Comparison of ENCODE assay signal across 8 mouse cellular contexts in genomic region chr12:4840741-4841140, GRCm38 (mm10). TPM values are rescaled to one million over a fixed set of nuclear protein-coding genes. Genes with fewer than 3 reads are reported as not detected.
DNase-seq lines count a peak whose midpoint lies in the region; ATAC-seq and TF ChIP-seq lines count a peak whose summit lies in the region.

No protein-coding gene starts in this region.

- WGBS in forebrain, postnatal 0 days, result 2% methylated on average over 11 of the region's 11 CpGs
- WGBS in limb, embryonic 14.5 days, result under 1% methylated on average over 11 of the region's 11 CpGs
- 0% methylated on average over 11 of the region's 11 CpGs for WGBS in midbrain, postnatal 0 days

- TF ChIP-seq POLR2A in limb, embryonic 14.5 days (IDR thresholded peaks at IDR 0.05; ENCODE audit: borderline replicate concordance, extremely low read depth, insufficient read depth, insufficient read length), result no peak

- H3K27ac ChIP-seq in forebrain, postnatal 0 days (ENCODE audit: low read depth, low read length), result no peak overlapping the region
- H3K27ac ChIP-seq in limb, embryonic 14.5 days (replicated peaks; ENCODE audit: low read depth, low read length), result no peak overlapping the region
- no peak overlapping the region for H3K27ac ChIP-seq in midbrain, postnatal 0 days (ENCODE audit: low read depth, low read length)

- no peaks in the 10 kb centered on the region; the same call in 1 of the 2 replicates for H3K36me3 ChIP-seq in erythroblast, embryonic 14.5 days (ENCODE audit: control insufficient read depth)
- H3K36me3 ChIP-seq in forebrain, postnatal 0 days (ENCODE audit: insufficient read depth), result no peaks in the 10 kb centered on the region
- peaks cover 8% of the 10 kb centered on the region; the same call in 1 of the 2 replicates for H3K36me3 ChIP-seq in limb, embryonic 14.5 days (ENCODE audit: control insufficient read depth, insufficient read depth, low read length)
- H3K36me3 ChIP-seq in midbrain, postnatal 0 days (ENCODE audit: insufficient read depth, low read length), result 0 out of 2 replicates have a peak, but pooled peaks cover 2% of the 10 kb centered on the region

- no peak for ATAC-seq in erythroblast, adult 5-6 weeks (replicated peaks; ENCODE audit: low FRiP score, poor library complexity, severe bottlenecking)
- no peak for ATAC-seq in forebrain, postnatal 0 days
- ATAC-seq in limb, embryonic 14.5 days (ENCODE audit: low FRiP score, low read depth), result no peak
- no peak for ATAC-seq in midbrain, postnatal 0 days (ENCODE audit: low FRiP score)

- TF ChIP-seq CTCF in forebrain, postnatal 0 days (IDR thresholded peaks at IDR 0.05; ENCODE audit: low read depth), result no peak
- no peak for TF ChIP-seq CTCF in midbrain, postnatal 0 days (IDR thresholded peaks at IDR 0.05)

- H3K4me1 ChIP-seq in erythroblast, embryonic 14.5 days (ENCODE audit: control insufficient read depth), result peaks cover 44% of the 10 kb centered on the region
- no peaks in the 10 kb centered on the region for H3K4me1 ChIP-seq in forebrain, postnatal 0 days (ENCODE audit: insufficient read depth)
- peaks cover 10% of the 10 kb centered on the region for H3K4me1 ChIP-seq in limb, embryonic 14.5 days (ENCODE audit: control insufficient read depth, insufficient read depth, low read length)
- H3K4me1 ChIP-seq in midbrain, postnatal 0 days (ENCODE audit: insufficient read depth, low read length), result no peaks in the 10 kb centered on the region

- peak overlapping the region; percentile 69 for H3K4me3 ChIP-seq in erythroblast, embryonic 14.5 days (replicated peaks)
- peak overlapping the region; percentile 79 for H3K4me3 ChIP-seq in forebrain, postnatal 0 days (ENCODE audit: low read depth, low read length)
- H3K4me3 ChIP-seq in limb, embryonic 14.5 days (replicated peaks; ENCODE audit: low read length), result peak overlapping the region; percentile 55
- peak overlapping the region; percentile 89 for H3K4me3 ChIP-seq in midbrain, postnatal 0 days (ENCODE audit: low read depth, low read length)

- H3K9me3 ChIP-seq in erythroblast, embryonic 14.5 days (ENCODE audit: control insufficient read depth, low read length), result no peaks in the 10 kb centered on the region
- H3K9me3 ChIP-seq in forebrain, postnatal 0 days (ENCODE audit: low read length), result no peaks in the 10 kb centered on the region
- no peaks in the 10 kb centered on the region for H3K9me3 ChIP-seq in limb, embryonic 14.5 days (ENCODE audit: control insufficient read depth, low read length)
- H3K9me3 ChIP-seq in midbrain, postnatal 0 days (ENCODE audit: low read length), result no peaks in the 10 kb centered on the region

- peak overlapping the region; percentile 91 for H3K4me2 ChIP-seq in forebrain, postnatal 0 days (ENCODE audit: low read depth)
- peak overlapping the region; percentile 91 for H3K4me2 ChIP-seq in limb, embryonic 14.5 days (replicated peaks; ENCODE audit: low read depth, low read length, severe bottlenecking)
- H3K4me2 ChIP-seq in midbrain, postnatal 0 days (ENCODE audit: low read depth, low read length, poor library complexity, severe bottlenecking), result peak overlapping the region; percentile 90

- peak; percentile 4 for DNase-seq in Muller cell, postnatal 12 days (ENCODE audit: inconsistent ontology term)
- no peak for DNase-seq in forebrain, postnatal 0 days
- no peak for DNase-seq in limb, embryonic 14.5 days (ENCODE audit: low spot score)
- DNase-seq in midbrain, postnatal 0 days (ENCODE audit: low spot score), result no peak
- DNase-seq in spleen, postnatal 4 days (ENCODE audit: low spot score in 2 of 2), result no peak
- no peak for DNase-seq in B cell, adult 2 months

- peak overlapping the region; percentile 68 for H3K9ac ChIP-seq in forebrain, postnatal 0 days
- peak overlapping the region; percentile 70 for H3K9ac ChIP-seq in limb, embryonic 14.5 days (ENCODE audit: low read depth, low read length, severe bottlenecking)
- H3K9ac ChIP-seq in midbrain, postnatal 0 days (replicated peaks; ENCODE audit: low read length, poor library complexity, severe bottlenecking), result peak overlapping the region; percentile 83

- H3K27me3 ChIP-seq in erythroblast, embryonic 14.5 days (ENCODE audit: control insufficient read depth), result peaks cover 49% of the 10 kb centered on the region
- no peaks in the 10 kb centered on the region for H3K27me3 ChIP-seq in forebrain, postnatal 0 days (ENCODE audit: insufficient read depth, low read length)
- no peaks in the 10 kb centered on the region for H3K27me3 ChIP-seq in limb, embryonic 14.5 days (ENCODE audit: control insufficient read depth, insufficient read depth, low read length)
- H3K27me3 ChIP-seq in midbrain, postnatal 0 days (ENCODE audit: insufficient read depth, low read length), result no peaks in the 10 kb centered on the region

RNA-seq across cellular contexts. Expression of gene Fkbp1b, which starts 0.7 kb away (rescaled TPM):
- 0.04 TPM in 1 of 2 replicates, not detected in the other for polyA plus RNA-seq in erythroblast, embryonic 14.5 days (2012)
- total RNA-seq in erythroblast, adult 5-6 weeks (2015; ENCODE audit: low replicate concordance), result not detected in 2 replicates
- total RNA-seq in erythroblast, adult 5-6 weeks (2017; ENCODE audit: low replicate concordance), result 2.1 and 3.9 TPM in 2 replicates
- total RNA-seq in forebrain, postnatal 0 days (2014; rRNA removed), result 51.7 and 122 TPM in 2 replicates
- polyA plus RNA-seq in forebrain, postnatal 0 days (2015; fragmentation: Nextera tagmentation; extraction: Ambion mirVana), result 65.5 and 67.9 TPM in 2 replicates
- polyA plus RNA-seq in limb, embryonic 14.5 days (2012; rRNA removed), result 21.0 and 21.7 TPM in 2 replicates
- 16.4 and 18.2 TPM in 2 replicates for polyA plus RNA-seq in limb, embryonic 14.5 days (2014; fragmentation: Nextera tagmentation; extraction: Ambion mirVana)
- total RNA-seq in midbrain, postnatal 0 days (2014; rRNA removed), result 55.5 and 82.1 TPM in 2 replicates
- 80.5 and 83.8 TPM in 2 replicates for polyA plus RNA-seq in midbrain, postnatal 0 days (2015; fragmentation: Nextera tagmentation; extraction: Ambion mirVana)

RNA-seq across cellular contexts. Expression of gene Wdcp, which starts 2.4 kb away (rescaled TPM):
- polyA plus RNA-seq in erythroblast, embryonic 14.5 days (2012), result 0.05 and 0.17 TPM in 2 replicates
- 0.19 and 1.9 TPM in 2 replicates for total RNA-seq in erythroblast, adult 5-6 weeks (2015; ENCODE audit: low replicate concordance)
- total RNA-seq in erythroblast, adult 5-6 weeks (2017; ENCODE audit: low replicate concordance), result 1.1 and 1.2 TPM in 2 replicates
- 8.9 and 9.9 TPM in 2 replicates for total RNA-seq in forebrain, postnatal 0 days (2014; rRNA removed)
- polyA plus RNA-seq in forebrain, postnatal 0 days (2015; fragmentation: Nextera tagmentation; extraction: Ambion mirVana), result 10.2 and 11.4 TPM in 2 replicates
- polyA plus RNA-seq in limb, embryonic 14.5 days (2012; rRNA removed), result 18.2 and 20.1 TPM in 2 replicates
- polyA plus RNA-seq in limb, embryonic 14.5 days (2014; fragmentation: Nextera tagmentation; extraction: Ambion mirVana), result 12.6 and 16.2 TPM in 2 replicates
- 9.7 and 11.0 TPM in 2 replicates for total RNA-seq in midbrain, postnatal 0 days (2014; rRNA removed)
- 11.0 and 11.6 TPM in 2 replicates for polyA plus RNA-seq in midbrain, postnatal 0 days (2015; fragmentation: Nextera tagmentation; extraction: Ambion mirVana)

RNA-seq across cellular contexts. Expression of gene Sf3b6, which starts 23.4 kb away (rescaled TPM):
- polyA plus RNA-seq in erythroblast, embryonic 14.5 days (2012), result 0.51 and 0.52 TPM in 2 replicates
- total RNA-seq in erythroblast, adult 5-6 weeks (2015; ENCODE audit: low replicate concordance), result 94.0 and 156 TPM in 2 replicates
- total RNA-seq in erythroblast, adult 5-6 weeks (2017; ENCODE audit: low replicate concordance), result 52.9 and 65.2 TPM in 2 replicates
- total RNA-seq in forebrain, postnatal 0 days (2014; rRNA removed), result 117 and 156 TPM in 2 replicates
- polyA plus RNA-seq in forebrain, postnatal 0 days (2015; fragmentation: Nextera tagmentation; extraction: Ambion mirVana), result 326 and 451 TPM in 2 replicates
- 103 and 179 TPM in 2 replicates for polyA plus RNA-seq in limb, embryonic 14.5 days (2012; rRNA removed)
- 307 and 310 TPM in 2 replicates for polyA plus RNA-seq in limb, embryonic 14.5 days (2014; fragmentation: Nextera tagmentation; extraction: Ambion mirVana)
- total RNA-seq in midbrain, postnatal 0 days (2014; rRNA removed), result 72.9 and 84.7 TPM in 2 replicates
- 299 and 341 TPM in 2 replicates for polyA plus RNA-seq in midbrain, postnatal 0 days (2015; fragmentation: Nextera tagmentation; extraction: Ambion mirVana)

RNA-seq across cellular contexts. Expression of gene Mfsd2b, which starts 33.4 kb away (rescaled TPM):
- 22.7 and 26.3 TPM in 2 replicates for polyA plus RNA-seq in erythroblast, embryonic 14.5 days (2012)
- 137 and 176 TPM in 2 replicates for total RNA-seq in erythroblast, adult 5-6 weeks (2015; ENCODE audit: low replicate concordance)
- total RNA-seq in erythroblast, adult 5-6 weeks (2017; ENCODE audit: low replicate concordance), result 199 and 226 TPM in 2 replicates
- 1.1 and 3.4 TPM in 2 replicates for total RNA-seq in forebrain, postnatal 0 days (2014; rRNA removed)
- polyA plus RNA-seq in forebrain, postnatal 0 days (2015; fragmentation: Nextera tagmentation; extraction: Ambion mirVana), result 0.49 and 1.3 TPM in 2 replicates
- polyA plus RNA-seq in limb, embryonic 14.5 days (2012; rRNA removed), result 2.3 and 3.1 TPM in 2 replicates
- 1.7 and 2.2 TPM in 2 replicates for polyA plus RNA-seq in limb, embryonic 14.5 days (2014; fragmentation: Nextera tagmentation; extraction: Ambion mirVana)
- total RNA-seq in midbrain, postnatal 0 days (2014; rRNA removed), result 1.1 and 2.5 TPM in 2 replicates
- polyA plus RNA-seq in midbrain, postnatal 0 days (2015; fragmentation: Nextera tagmentation; extraction: Ambion mirVana), result 1.3 and 1.5 TPM in 2 replicates

Comparison
In these comparisons a context has a peak if more than half of its experiments do, and no peak if none do; other contexts are left out.
1. RNA of gene Fkbp1b, which starts 0.7 kb away (polyA plus RNA-seq): 80.5 to 83.8 TPM in midbrain, postnatal 0 days, 65.5 to 67.9 TPM in forebrain, postnatal 0 days and 16.4 to 21.7 TPM in limb, embryonic 14.5 days; 0.04 TPM in erythroblast, embryonic 14.5 days; every median in the first group is over 10 times any median in the second.
2. RNA of gene Sf3b6, which starts 23.4 kb away (polyA plus RNA-seq): 299 to 341 TPM in midbrain, postnatal 0 days, 326 to 451 TPM in forebrain, postnatal 0 days and 103 to 310 TPM in limb, embryonic 14.5 days; 0.51 to 0.52 TPM in erythroblast, embryonic 14.5 days; every median in the first group is over 10 times any median in the second.
3. Peak in every context shown above with its lines, with median percentiles within 50 percentile points of each other: H3K4me3 ChIP-seq, H3K4me2 ChIP-seq and H3K9ac ChIP-seq.